Mouse (Mus musculus) inflammation-experienced regulatory T-cells, adult 6 months (primary cell): ENCODE data around the gene Prss43. TPM values are rescaled to one million over a fixed set of nuclear protein-coding genes. Genes with fewer than 3 reads are reported as not detected.
"Not testable (repeated sequence)": the region's sequence is repeated elsewhere in the genome, so short reads cannot be mapped to it uniquely, and the experiment has no call there.

ENCODE experiments used
- ATAC-seq: one replicate; pipeline ENCODE4 v1.8.0; 2017
- polyA plus RNA-seq, 3 experiments: library from polyadenylated mRNA; unstranded; fragments of 100-300 nt; shearing (Covaris generic); gene quantifications; one replicate each; pipeline ENCODE4 v1.2.1; 2017

The Prss43 gene
- polyA plus RNA-seq, result not detected

DNA sequence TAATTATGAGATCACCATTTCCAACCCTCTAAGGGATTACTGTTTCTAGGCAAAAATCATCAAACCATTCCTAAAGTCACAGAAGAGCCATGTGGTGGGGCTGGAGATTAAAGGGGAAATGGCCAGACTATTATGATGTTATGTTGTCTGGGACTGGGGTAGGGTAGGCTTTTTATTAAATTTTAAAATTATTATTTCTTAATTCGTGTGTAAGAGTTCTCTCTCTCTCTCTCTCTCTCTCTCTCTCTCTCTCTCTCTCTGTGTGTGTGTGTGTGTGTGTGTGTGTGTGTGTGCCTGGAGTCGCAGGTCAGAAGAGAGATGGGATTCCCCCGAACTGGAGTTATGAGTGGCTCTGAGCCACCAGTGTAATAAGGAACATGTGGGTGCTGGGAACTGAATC lies at the start of gene Prss43:
Prss43 (plus strand) TSS at position 301 of the 400 bp plus-strand sequence.
- ATAC-seq, result no peak

DNA sequence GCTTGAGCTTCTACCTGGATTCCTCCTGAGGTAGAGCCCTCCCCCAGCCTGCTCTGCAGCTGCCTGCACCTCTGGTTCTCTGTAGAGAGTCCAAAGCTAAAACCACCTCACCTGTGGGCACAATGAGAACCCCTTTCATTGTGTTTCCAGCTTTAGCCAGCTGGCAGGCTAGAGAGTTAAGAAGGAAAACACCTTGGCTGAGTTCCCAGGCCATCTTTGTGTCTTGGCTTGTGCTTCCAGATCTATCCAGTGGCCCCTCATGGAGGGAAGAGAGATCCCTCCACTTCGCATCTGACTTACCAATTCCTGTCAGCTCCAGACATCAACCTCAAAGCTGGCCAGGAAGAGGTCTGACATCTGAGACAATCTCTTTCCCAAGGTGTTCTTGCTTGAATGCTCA lies 48.4 kb upstream of the Prss43 start:
- no peak for ATAC-seq

DNA sequence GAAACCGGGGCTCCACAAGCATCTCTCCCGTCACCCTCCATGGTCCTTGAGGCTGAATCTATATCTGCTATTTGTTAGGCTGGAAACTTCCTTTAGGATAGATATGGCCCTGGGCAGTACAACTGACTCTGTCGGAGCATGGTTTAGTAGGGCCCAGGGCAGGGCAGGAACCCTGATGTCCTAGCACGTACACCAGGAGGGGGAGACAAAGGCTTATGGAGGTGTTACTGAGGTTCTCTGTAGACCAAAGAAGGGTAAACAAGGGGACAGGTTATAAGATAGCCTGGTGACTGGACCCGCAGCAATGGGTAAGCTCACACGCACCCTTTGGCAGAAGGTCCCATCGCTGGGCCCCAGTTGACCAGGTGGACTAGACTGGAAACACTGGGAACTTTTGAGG lies 47.9 kb upstream of the Prss43 start:
- ATAC-seq, result no peak

DNA sequence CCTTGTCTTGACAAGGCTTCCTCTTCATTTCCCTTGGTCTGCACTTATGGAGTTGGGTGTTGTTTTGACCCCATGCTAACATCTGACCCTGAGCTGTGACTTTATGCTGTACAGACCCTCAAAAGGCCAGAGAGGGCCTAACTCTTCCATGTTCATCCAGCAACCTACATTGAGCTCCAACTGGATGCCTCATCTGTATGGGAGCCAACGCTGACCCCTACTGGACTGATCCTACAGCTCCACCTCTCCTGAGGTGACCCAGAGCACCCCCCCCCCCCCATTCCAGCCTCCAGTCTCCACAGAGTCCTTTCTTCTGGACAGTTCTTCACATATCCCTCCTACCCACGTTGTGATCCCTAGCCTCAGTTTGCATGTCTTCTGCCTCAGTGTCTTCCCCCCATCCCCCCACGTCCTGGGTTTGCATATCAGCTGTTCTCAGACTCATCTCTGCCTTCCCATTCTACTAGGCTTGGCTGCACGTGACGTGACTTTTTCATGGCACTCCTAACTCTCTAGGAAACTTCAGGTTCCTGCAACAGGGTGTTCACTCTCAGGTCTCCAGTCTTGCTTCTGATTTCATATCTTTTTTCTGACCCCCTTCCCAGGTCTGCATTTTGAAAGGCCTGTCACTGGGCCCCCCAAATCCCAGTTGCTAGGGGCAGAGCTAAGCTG lies 47.1 kb upstream of the Prss43 start:
- no peak for ATAC-seq

DNA sequence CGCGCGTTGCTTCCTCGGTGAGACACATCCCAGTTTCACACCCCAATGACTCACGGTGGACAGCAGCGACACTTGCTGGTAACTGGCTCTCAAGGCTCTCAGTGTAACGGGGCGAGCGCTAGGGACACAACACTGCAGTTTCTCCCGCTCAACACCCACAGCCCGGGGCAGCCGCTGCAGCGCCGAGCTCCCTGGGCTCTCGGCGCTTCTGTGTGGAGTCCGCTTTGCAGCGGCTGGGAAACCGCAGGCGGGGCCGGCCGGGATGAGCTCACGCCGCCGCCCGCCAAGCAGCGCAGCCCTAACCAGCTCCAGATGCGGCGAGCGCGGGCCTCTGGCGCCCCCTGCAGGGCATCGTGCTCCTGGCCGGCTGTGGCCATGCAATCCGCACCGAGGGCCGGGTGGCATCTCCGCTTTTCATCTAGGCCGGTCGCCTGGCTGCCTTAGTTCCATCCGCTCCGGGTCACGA lies 45.2 kb upstream of the Prss43 start:
- peak; percentile 82 for ATAC-seq

DNA sequence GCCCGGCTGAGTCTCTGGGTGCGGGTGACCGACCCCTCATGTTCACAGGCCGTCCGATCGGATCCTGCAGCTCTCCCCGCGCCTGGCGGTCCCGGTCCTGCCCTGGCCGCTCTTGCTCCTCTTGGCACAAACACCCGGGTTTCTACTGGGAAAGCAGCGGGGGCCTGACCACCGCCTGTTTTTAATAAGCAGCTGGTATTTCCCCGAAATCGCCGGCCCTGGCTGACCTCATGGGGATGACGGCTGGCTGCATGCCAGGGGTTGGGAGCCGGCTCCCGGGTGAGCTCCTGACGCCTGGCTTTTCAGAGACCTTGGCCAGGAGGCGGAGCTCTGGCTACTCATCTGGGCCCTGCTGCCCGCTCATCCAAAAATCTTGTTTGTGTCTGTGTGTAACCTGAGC lies 44.8 kb upstream of the Prss43 start:
- no peak for ATAC-seq

DNA sequence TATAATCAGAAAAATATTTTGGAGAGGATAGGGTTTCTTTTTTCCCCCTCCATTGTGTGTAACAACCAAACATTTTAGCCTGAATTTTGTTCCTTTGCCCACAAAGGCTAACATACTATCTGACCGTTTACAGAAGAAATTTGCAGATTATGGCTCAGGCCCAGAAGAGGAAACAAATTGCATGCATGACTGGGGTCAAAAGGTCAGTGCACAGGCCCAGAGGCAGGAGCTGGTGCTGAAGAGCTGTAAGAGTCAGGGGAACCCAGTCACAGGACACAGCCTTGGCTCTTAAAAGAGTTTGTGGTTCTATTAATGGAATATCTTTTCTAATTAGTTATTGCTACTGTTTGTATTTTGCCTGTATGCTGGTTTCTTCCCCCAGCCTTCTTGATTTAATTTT lies 42.9 kb upstream of the Prss43 start:
- no peak for ATAC-seq

DNA sequence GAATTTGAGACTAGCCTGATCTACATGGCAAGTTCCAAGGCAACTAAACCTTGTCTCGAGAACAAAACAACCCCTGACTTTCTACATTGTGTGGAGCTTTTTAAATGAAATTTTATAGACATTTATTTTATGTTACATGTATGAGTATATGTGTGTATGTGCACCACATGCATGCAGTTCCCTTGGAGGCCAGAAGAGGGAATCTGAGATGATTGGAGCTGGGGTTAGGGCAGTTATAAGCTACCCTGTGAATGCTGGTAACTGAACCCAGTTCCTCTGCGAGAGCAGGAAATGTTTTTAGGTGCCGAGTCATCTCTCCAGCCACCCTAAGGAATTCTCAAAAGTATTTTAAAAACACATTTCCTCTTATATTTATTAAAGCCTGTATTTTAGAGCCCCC lies 38.3 kb upstream of the Prss43 start:
- ATAC-seq, result no peak

DNA sequence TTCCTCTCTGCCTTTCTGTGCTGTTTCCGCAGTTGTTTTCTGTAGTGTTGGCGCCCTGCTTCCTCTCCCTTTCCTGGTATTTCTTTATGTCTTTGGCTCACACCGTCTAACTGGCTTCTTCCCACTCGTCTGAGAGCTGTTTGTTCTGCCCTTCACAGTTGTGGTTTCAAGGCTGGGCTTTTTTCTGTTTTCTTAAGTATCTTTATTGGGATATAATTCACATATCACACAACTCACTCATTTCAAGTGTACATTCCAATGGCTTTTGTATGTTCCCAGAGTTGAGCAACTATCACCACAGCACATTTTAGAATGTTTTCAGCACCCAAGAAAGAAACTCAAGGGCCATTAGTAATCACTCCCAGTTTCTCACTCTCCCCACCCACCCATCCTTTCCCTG lies 36.0 kb upstream of the Prss43 start:
- ATAC-seq, result no peak

DNA sequence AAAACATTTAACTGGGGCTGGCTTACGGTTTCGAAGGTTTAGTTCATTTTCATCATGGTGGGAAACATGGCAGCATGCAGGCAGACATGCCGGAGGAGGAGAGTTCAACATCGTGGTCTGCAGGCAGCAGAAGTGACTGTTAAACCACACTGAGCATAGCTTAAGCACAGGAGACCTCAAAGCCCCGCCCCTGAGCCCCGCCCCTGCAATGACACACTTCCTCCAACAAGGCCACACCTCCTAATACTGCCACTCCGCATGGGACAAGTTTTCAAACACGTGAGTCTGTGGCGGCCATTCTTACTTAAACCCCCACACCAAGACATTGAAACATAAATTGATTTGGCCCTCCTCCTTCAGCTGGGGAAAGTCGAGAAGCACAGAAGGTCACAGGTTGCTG lies 29.5 kb upstream of the Prss43 start:
- ATAC-seq, result no peak

DNA sequence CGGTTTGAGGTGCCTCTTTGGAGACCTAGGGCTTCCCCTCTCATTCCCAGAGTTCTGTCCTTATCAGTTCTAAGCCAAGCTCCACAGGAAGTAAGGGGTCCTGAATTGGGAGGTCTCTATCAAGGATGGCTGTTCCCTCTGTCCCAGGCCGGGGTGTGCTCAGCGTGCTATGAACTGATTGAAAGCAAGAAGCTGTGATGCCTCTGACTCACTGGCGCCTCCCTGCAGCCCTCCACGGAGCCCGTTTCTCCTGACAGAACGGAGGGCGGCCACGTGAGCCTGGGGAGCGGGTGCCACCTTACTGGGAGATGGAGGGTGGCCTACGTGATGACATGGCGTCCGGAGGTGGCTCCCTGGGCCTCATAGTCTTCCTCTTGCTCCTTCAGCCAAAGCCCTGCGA lies 28.6 kb upstream of the Prss43 start, which contains the start of gene Prss42:
Prss42 (plus strand) TSS at position 301 of the 400 bp plus-strand sequence.
- no peak for ATAC-seq

DNA sequence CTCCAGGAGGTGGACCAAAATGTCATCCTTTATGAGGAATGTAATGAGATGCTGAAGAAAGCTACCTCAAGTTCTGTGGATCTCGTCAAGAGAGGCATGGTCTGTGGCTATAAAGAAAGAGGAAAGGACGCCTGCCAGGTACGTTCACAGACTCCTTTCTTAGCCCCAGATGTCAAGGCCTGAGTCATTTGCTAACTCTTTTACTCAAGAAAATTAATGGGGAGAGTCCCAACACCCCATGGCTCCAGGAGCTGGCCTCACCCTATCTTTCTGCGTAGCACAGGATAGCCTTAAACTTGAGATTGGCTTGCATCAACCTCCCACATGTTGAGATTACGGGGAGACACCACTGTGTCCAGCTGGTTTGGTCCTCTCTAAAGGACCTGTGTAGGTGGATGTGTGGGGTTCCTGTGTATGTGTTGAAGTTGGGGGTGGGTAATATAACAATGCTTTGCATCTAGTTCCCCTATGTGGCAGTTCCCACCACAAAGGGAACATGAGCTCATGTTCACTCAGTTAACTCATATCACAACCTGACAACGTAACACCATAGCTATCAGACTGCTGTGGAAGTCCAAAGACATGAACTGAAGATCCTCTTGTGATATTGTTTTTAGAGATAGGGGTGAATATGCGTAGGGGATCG lies 25.5 kb upstream of the Prss43 start:
- no peak for ATAC-seq

DNA sequence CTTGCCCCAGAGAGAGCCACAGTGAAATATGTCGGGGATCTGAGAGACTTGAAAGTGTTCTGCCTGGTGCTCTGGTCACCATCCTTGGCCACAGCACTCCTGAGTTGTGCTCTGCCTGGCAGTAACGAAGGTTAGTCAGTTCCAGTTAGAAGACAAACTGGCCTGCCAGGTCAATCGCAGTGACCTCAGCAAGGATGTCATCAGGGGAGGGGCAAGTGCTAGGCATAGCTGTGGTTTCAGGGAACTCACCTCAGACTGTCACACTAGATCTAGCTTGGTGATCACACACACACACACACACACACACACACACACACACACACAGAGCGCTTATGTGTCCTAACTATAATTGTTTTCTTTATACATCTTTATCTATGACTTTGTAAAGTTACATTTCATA lies 23.2 kb upstream of the Prss43 start:
- no peak for ATAC-seq

DNA sequence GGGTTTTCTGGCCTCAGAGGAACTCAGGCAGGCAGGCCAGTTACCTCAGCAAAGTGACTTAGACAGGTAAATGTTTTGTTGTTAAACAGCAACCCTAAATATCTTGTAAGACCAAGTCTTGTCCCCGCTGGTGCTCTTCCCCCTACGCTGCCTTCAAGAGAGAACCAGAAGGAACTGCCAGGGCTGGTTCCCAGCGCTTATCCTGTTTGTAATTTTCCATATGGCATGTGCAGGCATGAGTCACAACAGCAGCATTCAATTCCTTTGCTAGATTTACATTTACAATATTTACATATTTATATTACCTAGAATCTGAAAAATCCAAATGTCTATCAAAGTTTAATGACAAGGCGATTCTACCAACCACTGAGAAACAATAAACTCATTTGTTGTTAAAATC lies 16.4 kb upstream of the Prss43 start:
- ATAC-seq, result no peak

DNA sequence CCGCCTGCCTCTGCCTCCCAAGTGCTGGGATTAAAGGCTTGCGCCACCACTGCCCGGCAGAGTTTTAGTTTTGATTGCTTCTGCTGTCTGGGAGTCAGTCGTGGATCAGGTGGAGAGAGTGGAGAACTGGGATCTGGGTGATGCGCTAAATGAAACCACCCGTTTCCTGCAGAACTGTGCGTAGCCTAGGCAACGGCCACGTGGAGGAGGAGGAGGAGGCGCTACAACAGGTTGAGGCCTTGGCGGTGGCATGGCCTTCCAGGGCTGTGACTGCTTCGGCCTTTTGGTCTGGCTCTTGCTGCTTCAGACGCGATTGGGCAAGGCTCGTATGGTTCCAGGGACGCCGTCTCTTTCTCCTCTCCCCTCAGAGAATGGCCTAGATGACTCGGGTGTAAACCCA lies 12.7 kb upstream of the Prss43 start, which contains the start of gene Prss44:
Prss44 (plus strand) TSS at position 206 of the 400 bp plus-strand sequence.
- no peak for ATAC-seq

DNA sequence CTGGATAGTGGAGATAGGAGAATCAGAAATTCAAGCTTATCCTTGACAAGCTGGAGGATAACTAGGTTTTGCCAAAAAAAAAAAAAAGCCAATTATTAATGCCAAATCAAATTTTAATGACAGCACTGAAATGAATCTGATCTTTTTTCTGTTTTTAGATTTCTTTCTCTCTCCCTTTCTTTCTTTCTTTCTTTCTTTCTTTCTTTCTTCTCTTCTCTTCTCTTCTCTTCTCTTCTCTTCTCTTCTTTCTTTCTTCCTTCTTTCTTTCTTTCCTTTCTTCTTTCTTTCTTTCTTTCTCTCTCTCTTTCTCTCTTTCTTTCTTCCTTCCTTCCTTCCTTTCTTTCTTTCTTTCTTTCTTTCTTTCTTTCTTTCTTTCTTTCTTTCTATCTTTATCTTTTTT lies 5.9 kb upstream of the Prss43 start:
- ATAC-seq, result not testable (repeated sequence)

DNA sequence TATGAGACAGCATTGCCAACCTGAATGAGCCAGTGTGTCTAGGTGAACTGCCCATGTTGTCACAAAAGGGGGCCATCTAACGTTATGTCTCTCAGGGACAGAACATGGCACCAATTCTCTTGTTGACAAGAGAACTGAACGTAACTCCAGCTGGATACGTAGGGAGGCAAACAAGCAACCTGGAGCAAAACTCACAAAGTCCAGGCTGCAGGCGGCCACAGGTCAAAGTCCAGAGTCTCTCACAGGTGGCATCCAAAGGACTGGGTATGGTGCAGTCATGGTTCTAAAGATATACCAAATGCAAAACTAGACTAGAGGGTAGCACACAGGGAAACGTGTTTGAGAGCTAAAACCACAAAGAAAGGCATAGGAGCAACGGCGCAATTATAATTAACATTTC lies 5.1 kb upstream of the Prss43 start:
- no peak for ATAC-seq

DNA sequence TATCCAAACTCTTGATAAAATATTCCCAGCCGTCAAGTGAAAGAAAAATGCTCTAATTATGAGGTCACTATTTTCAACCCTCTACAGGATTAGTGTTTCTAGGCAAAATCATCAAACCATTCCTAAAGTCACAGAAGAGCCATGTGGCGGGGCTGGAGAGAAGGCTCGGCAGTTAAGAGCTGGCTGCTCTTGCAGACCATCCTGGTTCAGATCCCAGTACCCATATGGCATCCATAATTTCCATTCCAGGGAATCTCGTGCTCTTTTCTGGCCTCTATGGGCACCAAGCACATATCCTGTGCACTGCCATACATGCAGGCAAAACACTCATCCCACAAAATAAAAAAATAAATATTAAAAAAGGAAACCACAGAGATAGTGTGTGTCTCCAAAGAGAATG lies 1.1 kb upstream of the Prss43 start:
- no peak for ATAC-seq

DNA sequence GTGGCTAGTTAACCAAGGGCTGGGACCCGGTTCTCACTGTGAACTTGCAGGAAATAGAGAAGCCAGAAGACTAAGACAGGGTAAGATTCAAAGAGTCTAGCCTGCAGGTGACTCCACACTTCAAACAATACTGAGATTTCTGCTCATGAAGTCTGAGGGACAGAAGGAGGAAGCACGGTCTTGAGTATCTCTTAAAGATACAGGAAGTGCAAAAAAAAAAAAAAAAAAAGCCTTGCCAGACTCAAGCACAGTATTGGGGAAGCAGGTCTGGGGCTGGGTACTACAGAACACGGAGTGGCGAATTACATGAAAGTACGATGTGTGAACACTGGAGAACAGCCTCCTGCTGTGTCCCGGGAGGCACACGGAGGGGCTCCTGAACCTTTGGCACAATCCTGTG lies 658 bp upstream of the Prss43 start:
- ATAC-seq, result no peak

DNA sequence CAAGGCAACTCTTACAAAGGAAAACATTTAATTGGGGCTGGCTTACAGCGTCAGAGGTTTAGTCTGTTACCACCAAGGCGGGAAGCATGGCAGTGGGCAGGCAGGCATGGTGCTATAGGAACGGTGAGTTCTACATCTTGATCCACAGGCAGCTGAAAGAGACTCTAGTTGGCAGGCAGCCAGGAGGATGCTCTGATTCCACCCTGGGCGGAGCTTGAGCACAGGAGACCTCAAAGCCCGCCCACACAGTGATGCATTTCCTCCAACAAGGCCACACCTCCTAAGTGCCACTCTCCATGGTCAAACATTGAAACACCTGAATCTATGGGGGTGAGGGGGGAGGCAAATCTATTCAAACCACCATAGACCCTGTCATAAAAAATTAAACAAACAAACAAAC lies 6.5 kb downstream of the Prss43 start:
- no peak for ATAC-seq

DNA sequence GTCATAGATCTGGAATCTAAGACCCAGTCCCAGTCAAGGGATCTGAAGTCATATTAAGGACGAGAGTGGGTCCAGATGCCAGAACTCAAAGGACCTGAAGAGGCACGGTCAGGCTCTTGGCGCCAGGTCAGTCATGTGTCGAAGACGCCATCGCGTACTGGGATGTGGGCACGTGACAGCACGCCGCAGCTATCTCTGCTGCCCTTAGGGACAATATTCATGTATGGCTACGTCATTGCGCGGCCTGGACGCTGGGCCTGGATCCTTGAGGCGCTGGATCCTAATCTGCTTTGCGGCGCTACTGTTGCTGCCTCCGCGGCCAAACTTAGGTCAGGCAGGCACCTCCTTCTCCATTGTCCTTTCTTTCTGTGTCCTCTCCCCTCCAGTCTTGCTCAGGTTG lies 7.9 kb downstream of the Prss43 start, which contains the start of gene Prss45:
Prss45 (plus strand) TSS at position 178 of the 400 bp plus-strand sequence.
- no peak for ATAC-seq

DNA sequence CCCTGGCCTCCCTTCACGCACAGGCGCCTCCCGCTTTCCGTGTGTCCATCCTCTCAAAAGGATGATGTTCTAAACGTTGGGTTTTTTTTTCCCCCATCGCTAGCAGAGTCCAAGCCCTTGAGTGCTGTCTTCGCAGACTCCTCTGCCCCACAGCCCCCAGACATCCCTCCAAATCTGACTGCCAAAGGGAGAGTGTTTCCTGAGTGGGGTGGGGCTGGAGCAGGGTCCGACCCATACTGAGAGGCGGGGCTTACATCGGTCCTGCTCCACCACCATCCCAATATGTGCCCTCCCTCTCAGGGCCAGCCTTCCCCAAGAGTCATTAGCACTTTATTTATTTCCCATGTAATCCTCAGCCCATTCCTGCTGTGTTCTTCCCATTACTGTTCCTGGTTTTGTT lies 8.5 kb downstream of the Prss43 start:
- no peak for ATAC-seq

DNA sequence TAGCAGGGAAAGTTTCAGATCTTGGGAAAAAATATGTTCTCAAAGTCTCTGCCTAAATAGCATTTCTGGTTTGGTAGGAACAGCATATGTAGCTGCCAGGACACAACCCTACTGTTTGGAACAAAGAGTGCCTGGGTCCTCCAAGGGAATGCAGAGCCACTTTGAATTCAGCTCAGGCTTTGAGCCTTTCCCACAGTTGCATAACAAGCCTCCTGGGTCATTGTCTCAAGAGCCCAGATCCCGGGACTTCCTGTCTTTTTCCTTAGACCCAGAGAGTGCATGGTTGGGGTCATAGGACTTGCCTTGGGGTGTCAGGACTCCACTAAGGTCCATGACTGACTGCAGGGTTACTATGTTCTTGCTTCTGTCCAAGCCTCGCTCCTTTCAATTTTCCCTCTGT lies 9.6 kb downstream of the Prss43 start:
- ATAC-seq, result no peak

DNA sequence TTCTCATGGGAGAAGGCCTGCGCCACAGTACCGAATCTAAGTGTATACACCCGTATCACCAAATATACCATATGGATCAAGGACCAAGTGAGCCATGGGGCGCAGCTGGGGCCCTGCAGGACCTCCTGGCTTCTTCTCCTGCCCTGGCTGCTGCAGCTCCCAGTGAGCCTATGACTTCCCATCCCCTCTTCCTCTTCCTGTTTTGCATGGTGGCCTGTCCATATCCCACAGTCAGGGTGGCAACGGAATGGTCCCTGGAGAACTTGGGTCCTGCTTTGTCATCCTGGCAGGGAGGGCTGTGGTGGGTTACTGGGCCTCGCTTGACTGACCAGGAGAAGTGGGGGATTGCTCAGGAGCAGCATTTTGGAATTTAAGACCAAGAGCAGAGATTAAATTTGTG lies 14.4 kb downstream of the Prss43 start:
- no peak for ATAC-seq
